Mouse (Mus musculus): Measurements from ENCODE around the gene Arl13a. TPM values are rescaled to one million over a fixed set of nuclear protein-coding genes. Genes with fewer than 3 reads are reported as not detected.

The Arl13a gene
- polyA plus RNA-seq, 1 experiment from 2014 or later, result not detected

GRCm38 (mm10) chrX:134211151-134211642 lies 23.9 kb downstream of the Arl13a start:
- no peak for TF ChIP-seq CTCF (IDR thresholded peaks at IDR 0.05)
- in situ Hi-C loops (cut with MboI; ENCODE audit: low pct_unique_long_range_greater_than_20kb), result no loop called here
- POLR2A ChIA-PET, result no interaction called here
- H3K27me3 ChIP-seq, result peaks cover 5% of the 10 kb centered on the region
- ATAC-seq (no peak), DNase-seq (ENCODE audit: low read depth, low spot score) (no peak)
- CTCF ChIA-PET, result no interaction called here

- POLR2A ChIA-PET, result no interaction called here
- TF ChIP-seq CTCF (IDR thresholded peaks at IDR 0.05), result no peak
- H3K27me3 ChIP-seq, result peaks cover 8% of the 10 kb centered on the region
- DNase-seq (ENCODE audit: low read depth, low spot score) (no peak), ATAC-seq (no peak)
- in situ Hi-C loops (cut with MboI; ENCODE audit: low pct_unique_long_range_greater_than_20kb), result no loop called here
- CTCF ChIA-PET, result interaction anchor here (1.7 kb wide), 1 partner anchor 19 kb away, joined by 3 read pairs; no protein-coding TSS in a partner anchor
Measured at GRCm38 (mm10) chrX:134218161-134218560, 30.9 kb downstream of the Arl13a start.

DNA sequence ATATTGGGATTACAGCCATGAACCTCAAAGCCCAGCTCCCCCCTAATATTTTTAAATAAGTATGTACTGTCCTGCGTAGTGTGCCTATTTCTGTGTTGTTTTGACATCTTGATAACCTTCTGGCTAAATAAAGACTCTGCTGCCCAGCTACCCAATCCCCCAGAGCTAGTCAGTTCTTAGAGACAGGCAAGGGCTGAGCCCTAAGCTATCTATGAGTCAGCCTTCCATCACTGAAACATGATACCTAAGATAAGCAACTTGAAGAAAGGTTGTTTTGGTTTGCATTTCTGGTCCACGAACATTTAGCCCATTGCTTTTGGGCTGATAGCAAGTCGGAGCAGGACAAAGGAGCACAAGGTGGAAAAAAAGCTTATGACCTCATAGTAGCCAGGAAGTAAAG lies 33.3 kb downstream of the Arl13a start:
- in situ Hi-C loops (cut with MboI; ENCODE audit: low pct_unique_long_range_greater_than_20kb), result no loop called here
- ChIA-PET POLR2A (no interaction called here), CTCF (interaction anchor here (1.4 kb wide), 1 partner anchor 99 kb away, joined by 3 read pairs; no protein-coding TSS in a partner anchor)
- peaks cover 8% of the 10 kb centered on the region for H3K27me3 ChIP-seq
- TF ChIP-seq CTCF (IDR thresholded peaks at IDR 0.05), result no peak
- DNase-seq (ENCODE audit: low read depth, low spot score) (no peak), ATAC-seq (no peak)

DNA sequence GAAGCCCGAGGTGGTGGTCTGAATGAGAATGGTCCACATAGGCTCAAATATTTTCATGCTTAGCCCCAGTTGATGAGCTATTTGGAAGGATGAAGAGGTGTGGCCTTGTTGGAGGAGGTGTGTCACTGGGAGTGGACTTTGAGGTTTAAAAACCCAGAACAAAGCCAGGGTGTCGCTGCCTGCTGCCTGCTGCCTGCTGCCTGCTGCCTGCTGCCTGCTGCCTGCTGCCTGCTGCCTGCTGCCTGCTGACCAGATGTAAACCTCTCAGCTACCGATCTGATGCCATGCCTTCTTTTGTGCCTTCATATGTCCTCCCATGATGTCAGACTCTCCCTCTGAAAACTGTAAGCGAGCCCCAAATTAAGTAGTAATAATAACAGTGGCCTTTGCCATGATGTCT lies 34.6 kb downstream of the Arl13a start, which contains the start of gene Nox1:
TSS of gene Nox1 (minus strand) at position 101 of the 400 bp plus-strand sequence.
- DNase-seq (ENCODE audit: low read depth, low spot score) (no peak), ATAC-seq (no peak)
- TF ChIP-seq CTCF (IDR thresholded peaks at IDR 0.05), result no peak
- in situ Hi-C loops (cut with MboI; ENCODE audit: low pct_unique_long_range_greater_than_20kb), result no loop called here
- peaks cover 8% of the 10 kb centered on the region for H3K27me3 ChIP-seq
- ChIA-PET POLR2A (no interaction called here), CTCF (no interaction called here)

DNA sequence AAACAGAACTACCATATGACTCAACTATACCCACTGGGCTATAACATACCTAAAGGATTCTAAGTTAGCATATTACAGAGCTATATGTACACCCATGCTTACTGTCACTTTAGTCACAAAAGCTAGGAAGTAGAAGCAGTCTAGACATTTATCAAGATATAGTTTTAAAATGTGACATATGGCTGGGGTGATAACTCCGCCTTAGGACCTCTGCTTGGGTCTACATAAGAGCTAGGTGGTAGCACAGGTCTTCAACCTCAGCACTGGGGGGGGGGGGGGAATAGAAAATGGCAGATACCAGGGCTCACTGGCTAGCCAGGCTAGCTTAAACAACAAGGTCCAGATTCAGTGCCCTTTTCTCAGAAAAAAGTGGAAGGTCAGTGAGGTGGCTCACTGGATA lies 45.7 kb downstream of the Arl13a start:
- ChIA-PET POLR2A (no interaction called here), CTCF (no interaction called here)
- no peak for TF ChIP-seq CTCF (IDR thresholded peaks at IDR 0.05)
- no peak for ATAC-seq
- H3K27me3 ChIP-seq, result no peaks in the 10 kb centered on the region
- no peak for DNase-seq (ENCODE audit: low read depth, low spot score)
- in situ Hi-C loops (cut with MboI; ENCODE audit: low pct_unique_long_range_greater_than_20kb), result no loop called here

GRCm38 (mm10) chrX:134238266-134238665 lies 51.0 kb downstream of the Arl13a start:
- DNase-seq (ENCODE audit: low read depth, low spot score) (no peak), ATAC-seq (no peak)
- H3K27me3 ChIP-seq, result no peaks in the 10 kb centered on the region
- ChIA-PET CTCF (no interaction called here), POLR2A (no interaction called here)
- TF ChIP-seq CTCF (IDR thresholded peaks at IDR 0.05), result no peak
- in situ Hi-C loops (cut with MboI; ENCODE audit: low pct_unique_long_range_greater_than_20kb), result no loop called here

GRCm38 (mm10) chrX:134245946-134246345 lies 58.6 kb downstream of the Arl13a start:
- ATAC-seq (no peak), DNase-seq (ENCODE audit: low read depth, low spot score) (no peak)
- ChIA-PET CTCF (no interaction called here), POLR2A (no interaction called here)
- peaks cover 8% of the 10 kb centered on the region for H3K27me3 ChIP-seq
- in situ Hi-C loops (cut with MboI; ENCODE audit: low pct_unique_long_range_greater_than_20kb), result no loop called here
- TF ChIP-seq CTCF (IDR thresholded peaks at IDR 0.05), result no peak

- in situ Hi-C loops (cut with MboI; ENCODE audit: low pct_unique_long_range_greater_than_20kb), result no loop called here
- H3K27me3 ChIP-seq, result peaks cover 8% of the 10 kb centered on the region
- DNase-seq (ENCODE audit: low read depth, low spot score) (no peak), ATAC-seq (no peak)
- CTCF ChIA-PET, result no interaction called here
- POLR2A ChIA-PET, result no interaction called here
- TF ChIP-seq CTCF (IDR thresholded peaks at IDR 0.05), result no peak
Measured at GRCm38 (mm10) chrX:134248202-134248601, 60.9 kb downstream of the Arl13a start.

Other genes starting within 250 kb of the Arl13a start
- 0.63 TPM for gene Sytl4, start 205.7 kb upstream of the Arl13a start, polyA plus RNA-seq (2021)
- gene Cstf2, start 128.3 kb upstream of the Arl13a start, polyA plus RNA-seq (2021), result 36.6 TPM
- gene Xkrx, start 25.4 kb upstream of the Arl13a start, polyA plus RNA-seq (2021), result 2.6 TPM
- 0.27 TPM for gene Nox1, start 34.5 kb downstream of the Arl13a start, polyA plus RNA-seq (2021)
- gene Trmt2b, start 89.5 kb downstream of the Arl13a start, polyA plus RNA-seq (2021), result 19.6 TPM
- gene Tmem35a, start 107.7 kb downstream of the Arl13a start, polyA plus RNA-seq (2021), result not detected
- gene Cenpi, start 120.6 kb downstream of the Arl13a start, polyA plus RNA-seq (2021), result 19.4 TPM
- 0.04 TPM for gene Drp2, start 217.1 kb downstream of the Arl13a start, polyA plus RNA-seq (2021)